Mouse (Mus musculus) kidney, postnatal 0 days (tissue): ENCODE data around the gene Usp54. TPM values are rescaled to one million over a fixed set of nuclear protein-coding genes. Genes with fewer than 3 reads are reported as not detected.

ENCODE experiments used
- ATAC-seq: fragments of 200-750 bp; cut with Nextera tagmentation; replicated peaks from 2 replicates; pipeline ENCODE4 v1.8.0; 2017; ENCODE audit warnings: low read depth, moderate number of reproducible peaks, moderate TSS enrichment, moderate library complexity; ENCODE audit not compliant: low FRiP score
- DNase-seq: peaks from one replicate; pipeline ENCODE4 v3.0.0-alpha.2; 2016; ENCODE audit warnings: low spot score
- H3K27ac ChIP-seq: fragments of 300-500 bp; sonication (generic); 2 replicates; pipeline ENCODE4 v1.5.1; 2014; ENCODE audit warnings: mild to moderate bottlenecking
- H3K27me3 ChIP-seq: fragments of 300-500 bp; sonication (generic); 2 replicates; pipeline ENCODE4 v1.6.1; 2014; ENCODE audit warnings: low read length, mixed read lengths; ENCODE audit not compliant: insufficient read depth
- H3K36me3 ChIP-seq: fragments of 300-500 bp; sonication (generic); 2 replicates; pipeline ENCODE4 v1.6.1; 2014; ENCODE audit warnings: low read length, mixed read lengths; ENCODE audit not compliant: insufficient read depth
- H3K4me1 ChIP-seq: fragments of 300-500 bp; sonication (generic); replicated peaks from 2 replicates; pipeline ENCODE4 v1.6.1; 2014; ENCODE audit warnings: antibody characterized with exemption, low read length, mixed read lengths; ENCODE audit not compliant: insufficient read depth
- H3K4me2 ChIP-seq: fragments of 300-500 bp; sonication (generic); 2 replicates; pipeline ENCODE4 v1.6.1; 2014; ENCODE audit warnings: mild to moderate bottlenecking, low read length, moderate library complexity, mixed read lengths
- H3K4me3 ChIP-seq: fragments of 300-500 bp; sonication (generic); replicated peaks from 2 replicates; pipeline ENCODE4 v1.5.1; 2014; ENCODE audit warnings: low read depth, low read length
- H3K9ac ChIP-seq: fragments of 300-500 bp; sonication (generic); 2 replicates; pipeline ENCODE4 v1.6.1; 2014; ENCODE audit warnings: low read depth, low read length
- H3K9me3 ChIP-seq: fragments of 300-500 bp; sonication (generic); replicated peaks from 2 replicates; pipeline ENCODE4 v1.6.1; 2016; ENCODE audit warnings: low read length, inconsistent platforms, mixed read lengths
- CTCF ChIP-seq: IDR thresholded peaks from 2 replicates; pipeline ENCODE4 v1.5.1; 2016; ENCODE audit warnings: antibody characterized with exemption, low read depth, mild to moderate bottlenecking, moderate library complexity
- WGBS: fragments of 180-500 bp; shearing (Covaris S2); extraction: QIAGEN DNeasy Blood & Tissue Kit; methylation state at CpG from one replicate; pipeline ENCODE4 v1.1.7; 2014; 5-methylcytosine and 5-hydroxymethylcytosine counted together
- polyA plus RNA-seq: library from polyadenylated mRNA; unstranded; fragments of >200 nt; fragmentation: Nextera tagmentation; extraction: Ambion mirVana; gene quantifications from 2 replicates; pipeline ENCODE4 v1.2.1, GENCODE M21; 2015

Usp54 gene
- polyA plus RNA-seq, 1 experiment from 2014 or later: 4.8 TPM

DNA sequence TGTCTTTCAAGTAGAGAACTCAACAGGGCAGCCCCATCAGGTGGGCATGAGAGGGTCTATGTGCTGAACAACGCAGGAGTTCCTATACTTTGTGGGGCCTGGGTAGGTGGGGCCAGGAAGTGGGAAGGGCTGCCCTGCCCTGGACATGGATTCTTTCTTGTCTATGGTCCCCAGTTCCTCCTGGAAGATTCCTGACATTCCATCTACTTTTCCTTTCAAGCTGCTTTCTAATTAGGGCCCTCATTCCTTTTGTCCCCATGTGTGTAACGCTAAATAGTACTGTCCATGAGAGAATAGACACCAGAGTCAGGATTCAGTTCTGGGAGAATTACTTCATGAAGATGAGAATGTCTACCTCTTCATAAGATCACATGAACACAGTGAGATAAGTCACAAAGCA, 22.7 kb upstream of the Usp54 start:
- ATAC-seq: no peak
- 80% methylated on average over 2 of the region's 2 CpGs for WGBS
- Histone ChIP-seq H3K27ac (no peak overlapping the region), H3K36me3 (no peaks in the 10 kb centered on the region), H3K4me2 (no peak overlapping the region), H3K27me3 (no peaks in the 10 kb centered on the region), H3K4me1 (peaks cover 5% of the 10 kb centered on the region; the same call in 1 of the 2 replicates), H3K9ac (no peak overlapping the region), H3K9me3 (no peaks in the 10 kb centered on the region), H3K4me3 (no peak overlapping the region)
- TF ChIP-seq CTCF: no peak
- no peak for DNase-seq

DNA sequence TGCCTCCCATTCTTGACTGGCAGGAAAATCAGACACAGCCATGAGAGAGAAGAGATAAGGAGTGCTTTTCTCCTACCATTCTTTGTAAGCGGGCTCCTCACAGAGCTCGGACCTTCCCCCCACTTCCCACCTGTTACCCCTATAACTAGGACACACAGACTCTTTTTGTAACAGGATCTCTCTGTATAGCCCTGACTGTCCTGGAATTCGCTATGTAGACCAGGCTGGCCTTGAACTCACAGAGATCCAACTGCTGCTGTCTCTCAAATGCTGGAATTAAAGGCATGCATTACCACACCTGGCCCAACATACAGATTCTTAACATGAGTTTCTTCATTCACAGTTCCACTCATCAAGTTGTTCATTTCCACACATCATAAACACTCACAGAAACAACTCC, 21.9 kb upstream of the Usp54 start:
- H3K4me2 ChIP-seq: no peak overlapping the region

DNA sequence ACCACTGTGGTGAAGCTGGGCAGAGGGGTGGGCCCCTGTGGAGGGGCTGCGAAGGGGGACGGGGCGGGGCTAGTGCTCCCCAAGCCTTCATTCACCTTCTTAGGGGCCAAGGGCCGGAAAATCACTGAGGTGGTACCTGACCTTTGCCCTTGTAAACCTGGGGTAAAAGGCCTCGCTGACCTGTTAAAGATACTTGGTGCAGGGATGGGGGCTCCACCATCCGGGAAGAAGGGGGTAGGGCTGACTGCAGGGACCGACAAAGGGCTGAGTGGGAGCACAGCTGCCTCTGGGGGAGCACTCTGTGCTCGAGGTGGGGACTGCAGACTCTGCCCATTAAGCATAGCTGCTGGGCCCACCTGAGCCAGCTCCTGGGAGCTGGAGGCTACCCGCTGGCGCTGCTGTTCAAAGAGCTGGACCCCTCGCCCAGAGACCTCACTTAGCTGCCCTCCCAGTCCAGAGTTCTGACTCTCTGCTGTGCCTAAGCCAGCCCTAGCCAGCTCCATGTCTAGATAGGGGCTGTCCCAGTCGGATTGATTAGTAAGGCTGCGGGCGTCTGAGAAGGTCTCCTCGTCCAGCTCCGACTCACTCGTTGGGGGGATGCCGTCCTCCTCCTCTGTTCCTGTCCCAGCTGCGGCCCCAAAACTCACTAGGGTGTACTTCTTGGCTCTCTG, 20.9 kb upstream of the Usp54 start:
- H3K9me3 ChIP-seq: no peaks in the 10 kb centered on the region
- no peaks in the 10 kb centered on the region for H3K36me3 ChIP-seq
- 12% methylated on average over 19 of the region's 19 CpGs for WGBS
- no peak for TF ChIP-seq CTCF
- peaks cover 5% of the 10 kb centered on the region; the same call in 1 of the 2 replicates for H3K4me1 ChIP-seq
- H3K27me3 ChIP-seq: no peaks in the 10 kb centered on the region
- DNase-seq (peak; percentile 47), ATAC-seq (peak; percentile 38)
- H3K9ac ChIP-seq: peak overlapping the region; percentile 66
- peak overlapping the region; percentile 91 for H3K4me2 ChIP-seq
- H3K4me3 ChIP-seq: peak overlapping the region; percentile 64
- peak overlapping the region; percentile 90 for H3K27ac ChIP-seq

More for the DNA sequence above, 21.9 kb upstream of the Usp54 start:
- Histone ChIP-seq H3K4me1 (peaks cover 5% of the 10 kb centered on the region; the same call in 1 of the 2 replicates), H3K27ac (no peak overlapping the region), H3K36me3 (no peaks in the 10 kb centered on the region), H3K9me3 (no peaks in the 10 kb centered on the region), H3K4me3 (no peak overlapping the region), H3K27me3 (no peaks in the 10 kb centered on the region), H3K9ac (no peak overlapping the region)
- DNase-seq (no peak), ATAC-seq (no peak)
- no peak for TF ChIP-seq CTCF
- WGBS: 94% methylated on average over 3 of the region's 3 CpGs

DNA sequence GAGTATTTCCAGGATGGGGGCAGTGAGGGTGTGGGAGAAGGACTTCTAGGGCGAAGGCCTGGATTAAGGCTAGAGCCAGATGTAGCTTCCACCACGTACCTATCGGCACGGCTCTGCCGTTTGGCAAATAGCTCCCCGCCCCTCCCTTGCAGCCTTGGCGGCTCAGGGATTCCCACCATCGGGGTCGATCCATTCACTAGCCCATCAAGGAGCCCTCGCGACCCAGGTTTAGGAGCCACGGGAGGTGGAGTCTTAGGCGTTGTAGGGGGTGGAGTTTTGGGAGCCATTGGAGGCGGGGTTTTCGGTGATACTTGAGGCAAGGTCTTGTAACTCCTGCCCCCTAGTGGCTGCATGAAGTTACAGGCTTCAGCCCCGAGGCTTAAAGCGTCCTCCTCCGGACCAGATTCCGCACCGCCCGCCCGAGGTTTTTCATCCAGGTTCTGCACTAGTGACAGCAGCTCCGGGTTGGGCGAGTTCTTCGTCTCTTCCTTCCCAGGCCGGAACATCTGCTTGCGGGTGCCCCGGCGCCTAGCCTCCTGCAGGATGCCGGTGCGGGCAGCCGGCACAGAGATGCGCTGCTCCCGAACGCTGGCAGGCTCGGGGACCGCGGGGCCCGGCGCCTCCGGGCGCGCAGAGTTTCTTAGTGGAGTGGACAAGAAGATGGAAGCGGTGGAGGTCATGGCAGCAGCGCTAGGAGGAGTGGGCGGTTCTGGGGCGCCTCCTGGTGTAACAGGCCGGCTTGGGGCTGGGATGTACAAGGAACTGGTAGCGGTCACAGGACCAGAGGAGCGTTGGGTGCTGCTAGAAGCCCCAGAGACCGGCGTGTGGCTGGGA, 20.2 kb upstream of the Usp54 start:
- Histone ChIP-seq H3K27ac (peak overlapping the region; percentile 90), H3K36me3 (no peaks in the 10 kb centered on the region), H3K27me3 (no peaks in the 10 kb centered on the region), H3K9me3 (no peaks in the 10 kb centered on the region), H3K4me1 (peaks cover 5% of the 10 kb centered on the region; the same call in 1 of the 2 replicates), H3K9ac (peak overlapping the region; percentile 66), H3K4me2 (peak overlapping the region; percentile 91), H3K4me3 (peak overlapping the region; percentile 64)
- peak; percentile 86 for ATAC-seq
- DNase-seq: peak; percentile 99
- peak; percentile 94 for TF ChIP-seq CTCF
- WGBS: 1% methylated on average over 52 of the region's 52 CpGs

DNA sequence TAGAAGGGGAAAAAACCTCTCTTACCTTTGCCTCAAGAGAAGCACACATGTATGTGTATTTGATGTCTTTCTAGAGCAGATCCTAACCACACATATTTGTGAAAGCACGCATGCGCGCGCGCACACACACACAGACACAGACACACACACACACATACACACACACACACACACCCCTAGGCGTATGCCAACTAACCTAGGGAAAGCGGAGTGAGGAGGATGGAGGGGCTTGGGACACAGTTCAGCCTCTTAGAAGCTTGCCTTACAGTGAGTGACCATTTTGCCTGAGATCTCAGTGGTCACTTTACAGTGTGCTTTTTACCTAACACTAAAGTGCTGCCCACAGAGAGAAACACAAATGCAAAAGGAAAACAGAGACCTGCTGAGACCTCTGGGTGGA, 18.8 kb upstream of the Usp54 start:
- H3K4me2 ChIP-seq: no peak overlapping the region
- TF ChIP-seq CTCF: no peak
- ATAC-seq: no peak
- H3K4me1 ChIP-seq: peaks cover 5% of the 10 kb centered on the region; the same call in 1 of the 2 replicates
- no peak overlapping the region for H3K4me3 ChIP-seq
- DNase-seq: no peak
- H3K27ac ChIP-seq: no peak overlapping the region
- no peaks in the 10 kb centered on the region for H3K27me3 ChIP-seq
- no peaks in the 10 kb centered on the region for H3K36me3 ChIP-seq
- 96% methylated on average over 7 of the region's 7 CpGs for WGBS
- no peak overlapping the region for H3K9ac ChIP-seq
- no peaks in the 10 kb centered on the region for H3K9me3 ChIP-seq

DNA sequence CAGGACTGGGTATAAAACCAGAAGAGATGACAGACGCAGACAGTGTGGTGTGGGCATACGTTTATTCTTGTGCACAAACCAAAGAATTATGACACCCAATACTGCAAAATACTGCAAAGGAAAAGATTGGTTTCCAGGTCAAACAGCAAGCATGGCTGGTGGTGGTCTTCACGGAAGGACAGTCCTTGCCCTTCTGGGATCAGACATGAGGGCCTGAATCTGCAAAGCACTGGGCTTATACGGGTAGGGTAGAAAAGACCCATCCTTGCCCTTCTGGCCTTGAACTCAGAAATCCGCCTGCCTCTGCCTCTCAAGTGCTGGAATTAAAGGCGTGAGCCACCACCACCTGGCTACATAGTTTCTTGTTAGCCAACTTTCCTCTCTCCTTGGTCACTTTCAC, 18.0 kb upstream of the Usp54 start:
- Histone ChIP-seq H3K9ac (no peak overlapping the region), H3K4me1 (peaks cover 5% of the 10 kb centered on the region; the same call in 1 of the 2 replicates), H3K4me2 (no peak overlapping the region), H3K9me3 (no peaks in the 10 kb centered on the region), H3K27me3 (no peaks in the 10 kb centered on the region), H3K4me3 (no peak overlapping the region), H3K36me3 (no peaks in the 10 kb centered on the region), H3K27ac (no peak overlapping the region)
- 81% methylated on average over 6 of the region's 6 CpGs for WGBS
- ATAC-seq (no peak), DNase-seq (no peak)
- TF ChIP-seq CTCF: no peak
